In genomic region chr5:122392227-122393004, GRCm38 (mm10) we compare ENCODE assay signal across 8 mouse cellular contexts. TPM values are rescaled to one million over a fixed set of nuclear protein-coding genes. Genes with fewer than 3 reads are reported as not detected.
DNase-seq lines count a peak whose midpoint lies in the region; ATAC-seq and TF ChIP-seq lines count a peak whose summit lies in the region.

No protein-coding gene starts in this region.

- no peak for TF ChIP-seq CTCF in liver, adult 2 months (IDR thresholded peaks at IDR 0.05; ENCODE audit: low read depth, low read length)
- peak; percentile 9; the same call in 1 of the 2 replicates for TF ChIP-seq CTCF in stomach, postnatal 0 days (IDR thresholded peaks at IDR 0.05; ENCODE audit: low read depth)

- peak overlapping the region; percentile 69 for H3K4me2 ChIP-seq in forebrain, embryonic 16.5 days (ENCODE audit: low read length)
- H3K4me2 ChIP-seq in kidney, embryonic 16.5 days (replicated peaks; ENCODE audit: low read depth, low read length): peak overlapping the region; percentile 91
- peak overlapping the region; percentile 65 for H3K4me2 ChIP-seq in stomach, postnatal 0 days (replicated peaks; ENCODE audit: low read depth)

- peak overlapping the region; percentile 87 for H3K9ac ChIP-seq in liver, adult 2 months (ENCODE audit: low read depth, low read length)
- H3K9ac ChIP-seq in forebrain, embryonic 16.5 days (replicated peaks; ENCODE audit: low read depth, low read length): peak overlapping the region; percentile 70
- H3K9ac ChIP-seq in kidney, embryonic 16.5 days (replicated peaks; ENCODE audit: low read length): peak overlapping the region; percentile 90
- H3K9ac ChIP-seq in stomach, postnatal 0 days (ENCODE audit: low read length): peak overlapping the region; percentile 93

- ATAC-seq in activated CD4-positive, CD25-positive, alpha-beta regulatory T cell, adult 4 months: peak; percentile 9
- ATAC-seq in forebrain, embryonic 16.5 days: peak; percentile 34
- peak; percentile 39; the same call in 1 of the 2 replicates for ATAC-seq in kidney, embryonic 16.5 days (ENCODE audit: low FRiP score, low TSS enrichment)
- peak; percentile 61 for ATAC-seq in stomach, postnatal 0 days (ENCODE audit: low FRiP score, low TSS enrichment)

- H3K4me1 ChIP-seq in liver, adult 2 months (ENCODE audit: control insufficient read depth, insufficient read depth, low read length): peaks cover 5% of the 10 kb centered on the region; the same call in 1 of the 2 replicates
- H3K4me1 ChIP-seq in forebrain, embryonic 16.5 days (replicated peaks; ENCODE audit: control insufficient read depth, insufficient read depth, low read length): peaks cover 10% of the 10 kb centered on the region
- H3K4me1 ChIP-seq in kidney, embryonic 16.5 days (ENCODE audit: insufficient read depth, low read length): peaks cover 7% of the 10 kb centered on the region
- H3K4me1 ChIP-seq in midbrain, embryonic 10.5 days: peaks cover 13% of the 10 kb centered on the region
- H3K4me1 ChIP-seq in stomach, postnatal 0 days (replicated peaks; ENCODE audit: control insufficient read depth, insufficient read depth): peaks cover 3% of the 10 kb centered on the region; the same call in 1 of the 2 replicates

- peak overlapping the region; percentile 89 for H3K4me3 ChIP-seq in liver, adult 2 months (ENCODE audit: insufficient read depth, low read depth, low read length)
- peak overlapping the region; percentile 53 for H3K4me3 ChIP-seq in forebrain, embryonic 16.5 days (replicated peaks; ENCODE audit: low read length)
- peak overlapping the region; percentile 95 for H3K4me3 ChIP-seq in kidney, embryonic 16.5 days (ENCODE audit: low read length)
- peak overlapping the region; percentile 91 for H3K4me3 ChIP-seq in midbrain, embryonic 10.5 days
- peak overlapping the region; percentile 85 for H3K4me3 ChIP-seq in stomach, postnatal 0 days (ENCODE audit: low read depth, low read length)

- intact Hi-C loops in left cerebral cortex, postnatal 36 days (cut with DNase I): no loop called here

- no peak for TF ChIP-seq EP300 in stomach, postnatal 0 days (optimal IDR thresholded peaks at IDR 0.05)

- no peak for TF ChIP-seq POLR2A in liver, adult 2 months (IDR thresholded peaks at IDR 0.05; ENCODE audit: extremely low read depth, insufficient read depth, low read length)

- DNase-seq in liver, adult 2 months (ENCODE audit: extremely low read depth, low read depth, low spot score): peak; percentile 37
- no peak for DNase-seq in liver
- DNase-seq in midbrain, embryonic 10.5 days (ENCODE audit: low spot score): peak; percentile 31
- DNase-seq in stomach, postnatal 0 days (ENCODE audit: low spot score): no peak
- no peak for DNase-seq in left cerebral cortex, postnatal 36 days (ENCODE audit: low spot score in 2 of 2)

- H3K27ac ChIP-seq in liver, adult 2 months (replicated peaks; ENCODE audit: insufficient read depth, low read depth, low read length): peak overlapping the region; percentile 66
- H3K27ac ChIP-seq in forebrain, embryonic 16.5 days (ENCODE audit: low read length): no peak overlapping the region
- H3K27ac ChIP-seq in kidney, embryonic 16.5 days (ENCODE audit: low read length): peak overlapping the region; percentile 61
- peak overlapping the region; percentile 85 for H3K27ac ChIP-seq in midbrain, embryonic 10.5 days (replicated peaks)
- H3K27ac ChIP-seq in stomach, postnatal 0 days (replicated peaks): peak overlapping the region; percentile 84

- no peaks in the 10 kb centered on the region; the same call in 1 of the 2 replicates for H3K36me3 ChIP-seq in liver, adult 2 months (ENCODE audit: control insufficient read depth, insufficient read depth, low read length)
- H3K36me3 ChIP-seq in forebrain, embryonic 16.5 days (ENCODE audit: control insufficient read depth, insufficient read depth): peaks cover 5% of the 10 kb centered on the region; the same call in 1 of the 2 replicates
- H3K36me3 ChIP-seq in kidney, embryonic 16.5 days (ENCODE audit: insufficient read depth, low read length): peaks cover 10% of the 10 kb centered on the region
- H3K36me3 ChIP-seq in midbrain, embryonic 10.5 days: peaks cover 20% of the 10 kb centered on the region
- H3K36me3 ChIP-seq in stomach, postnatal 0 days (ENCODE audit: control insufficient read depth, insufficient read depth, low read length): peaks cover under 1% of the 10 kb centered on the region

- no peaks in the 10 kb centered on the region for H3K27me3 ChIP-seq in liver, adult 2 months (ENCODE audit: control insufficient read depth, insufficient read depth, low read length)
- no peaks in the 10 kb centered on the region for H3K27me3 ChIP-seq in forebrain, embryonic 16.5 days (replicated peaks; ENCODE audit: control insufficient read depth, insufficient read depth, low read length)
- no peaks in the 10 kb centered on the region for H3K27me3 ChIP-seq in kidney, embryonic 16.5 days (ENCODE audit: insufficient read depth, low read length)
- no peaks in the 10 kb centered on the region for H3K27me3 ChIP-seq in midbrain, embryonic 10.5 days (ENCODE audit: low read depth, poor library complexity, severe bottlenecking)
- H3K27me3 ChIP-seq in stomach, postnatal 0 days (ENCODE audit: control insufficient read depth, insufficient read depth, low read length): no peaks in the 10 kb centered on the region

- 7% methylated on average over 19 of the region's 19 CpGs for WGBS in liver, adult 2 months
- 17% methylated on average over 19 of the region's 19 CpGs for WGBS in forebrain, embryonic 16.5 days
- 14% methylated on average over 19 of the region's 19 CpGs for WGBS in kidney, embryonic 16.5 days
- 18% methylated on average over 19 of the region's 19 CpGs for WGBS in midbrain, embryonic 10.5 days
- 10% methylated on average over 19 of the region's 19 CpGs for WGBS in stomach, postnatal 0 days

- peaks cover 11% of the 10 kb centered on the region; the same call in 1 of the 2 replicates for H3K79me2 ChIP-seq in liver, adult 2 months (ENCODE audit: control insufficient read depth, insufficient read depth, low read length)

- no peaks in the 10 kb centered on the region for H3K9me3 ChIP-seq in forebrain, embryonic 16.5 days (ENCODE audit: control insufficient read depth, low read length)
- H3K9me3 ChIP-seq in kidney, embryonic 16.5 days (ENCODE audit: low read length): no peaks in the 10 kb centered on the region
- no peaks in the 10 kb centered on the region for H3K9me3 ChIP-seq in midbrain, embryonic 10.5 days (replicated peaks)
- H3K9me3 ChIP-seq in stomach, postnatal 0 days (ENCODE audit: control insufficient read depth, low read length): no peaks in the 10 kb centered on the region

RNA-seq across cellular contexts. Expression of gene Arpc3, which starts 0.7 kb away (rescaled TPM):
- 93.6 and 119 TPM in 2 replicates for total RNA-seq in liver, adult 2 months (2014; rRNA removed)
- 93.9 and 121 TPM in 2 replicates for polyA plus RNA-seq in liver, adult 2 months (2012; rRNA removed)
- polyA plus RNA-seq in activated CD4-positive, CD25-positive, alpha-beta regulatory T cell, adult 4 months (2017; shearing (Covaris generic)): 100 to 1,000 TPM; 443 to 614 TPM
- 161 and 219 TPM in 2 replicates for polyA plus RNA-seq in forebrain, embryonic 16.5 days (2015; fragmentation: Nextera tagmentation; extraction: Ambion mirVana)
- polyA plus RNA-seq in kidney, embryonic 16.5 days (2015; fragmentation: Nextera tagmentation; extraction: Ambion mirVana): 140 and 154 TPM in 2 replicates
- 88.6 and 103 TPM in 2 replicates for polyA plus RNA-seq in midbrain, embryonic 10.5 days (2016; fragmentation: Nextera tagmentation; extraction: Ambion mirVana)
- polyA plus RNA-seq in stomach, postnatal 0 days (2015; fragmentation: Nextera tagmentation; extraction: Ambion mirVana): 147 TPM in 2 replicates
- total RNA-seq in left cerebral cortex, postnatal 36 days (2021): 100 to 1,000 TPM; 211 to 225 TPM

RNA-seq across cellular contexts. Expression of gene Fam216a, which starts 20.3 kb away (rescaled TPM):
- total RNA-seq in liver, adult 2 months (2014; rRNA removed): 3.4 and 4.2 TPM in 2 replicates
- 2.8 and 3.4 TPM in 2 replicates for polyA plus RNA-seq in liver, adult 2 months (2012; rRNA removed)
- 1 to 10 TPM; 9.3 to 9.9 TPM for polyA plus RNA-seq in activated CD4-positive, CD25-positive, alpha-beta regulatory T cell, adult 4 months (2017; shearing (Covaris generic))
- polyA plus RNA-seq in forebrain, embryonic 16.5 days (2015; fragmentation: Nextera tagmentation; extraction: Ambion mirVana): 122 and 124 TPM in 2 replicates
- 60.1 and 66.0 TPM in 2 replicates for polyA plus RNA-seq in kidney, embryonic 16.5 days (2015; fragmentation: Nextera tagmentation; extraction: Ambion mirVana)
- 85.5 and 98.8 TPM in 2 replicates for polyA plus RNA-seq in midbrain, embryonic 10.5 days (2016; fragmentation: Nextera tagmentation; extraction: Ambion mirVana)
- polyA plus RNA-seq in stomach, postnatal 0 days (2015; fragmentation: Nextera tagmentation; extraction: Ambion mirVana): 23.8 and 26.0 TPM in 2 replicates
- total RNA-seq in left cerebral cortex, postnatal 36 days (2021): 10 to 100 TPM; 69.7 to 73.1 TPM

RNA-seq across cellular contexts. Expression of gene Gpn3, which starts 20.7 kb away (rescaled TPM):
- 14.1 and 18.4 TPM in 2 replicates for total RNA-seq in liver, adult 2 months (2014; rRNA removed)
- 23.5 and 24.6 TPM in 2 replicates for polyA plus RNA-seq in liver, adult 2 months (2012; rRNA removed)
- 10 to 100 TPM; 46.7 to 63.3 TPM for polyA plus RNA-seq in activated CD4-positive, CD25-positive, alpha-beta regulatory T cell, adult 4 months (2017; shearing (Covaris generic))
- 50.0 and 57.0 TPM in 2 replicates for polyA plus RNA-seq in forebrain, embryonic 16.5 days (2015; fragmentation: Nextera tagmentation; extraction: Ambion mirVana)
- polyA plus RNA-seq in kidney, embryonic 16.5 days (2015; fragmentation: Nextera tagmentation; extraction: Ambion mirVana): 72.8 and 78.0 TPM in 2 replicates
- 76.9 and 82.9 TPM in 2 replicates for polyA plus RNA-seq in midbrain, embryonic 10.5 days (2016; fragmentation: Nextera tagmentation; extraction: Ambion mirVana)
- polyA plus RNA-seq in stomach, postnatal 0 days (2015; fragmentation: Nextera tagmentation; extraction: Ambion mirVana): 40.5 and 41.5 TPM in 2 replicates
- 10 to 100 TPM; 24.4 to 25.7 TPM for total RNA-seq in left cerebral cortex, postnatal 36 days (2021)

RNA-seq across cellular contexts. Expression of gene Anapc7, which starts 29.1 kb away (rescaled TPM):
- total RNA-seq in liver, adult 2 months (2014; rRNA removed): 12.1 and 12.6 TPM in 2 replicates
- 12.9 and 14.4 TPM in 2 replicates for polyA plus RNA-seq in liver, adult 2 months (2012; rRNA removed)
- polyA plus RNA-seq in activated CD4-positive, CD25-positive, alpha-beta regulatory T cell, adult 4 months (2017; shearing (Covaris generic)): 10 to 100 TPM; 13.4 to 23.7 TPM
- 52.2 and 52.5 TPM in 2 replicates for polyA plus RNA-seq in forebrain, embryonic 16.5 days (2015; fragmentation: Nextera tagmentation; extraction: Ambion mirVana)
- polyA plus RNA-seq in kidney, embryonic 16.5 days (2015; fragmentation: Nextera tagmentation; extraction: Ambion mirVana): 56.5 and 56.8 TPM in 2 replicates
- 53.9 and 57.7 TPM in 2 replicates for polyA plus RNA-seq in midbrain, embryonic 10.5 days (2016; fragmentation: Nextera tagmentation; extraction: Ambion mirVana)
- 20.7 and 21.7 TPM in 2 replicates for polyA plus RNA-seq in stomach, postnatal 0 days (2015; fragmentation: Nextera tagmentation; extraction: Ambion mirVana)
- 10 to 100 TPM; 31.5 to 34.0 TPM for total RNA-seq in left cerebral cortex, postnatal 36 days (2021)

RNA-seq across cellular contexts. Expression of gene Vps29, which starts 38.2 kb away (rescaled TPM):
- total RNA-seq in liver, adult 2 months (2014; rRNA removed): 52.8 and 58.8 TPM in 2 replicates
- polyA plus RNA-seq in liver, adult 2 months (2012; rRNA removed): 24.9 and 27.9 TPM in 2 replicates
- 100 to 1,000 TPM; 248 to 259 TPM for polyA plus RNA-seq in activated CD4-positive, CD25-positive, alpha-beta regulatory T cell, adult 4 months (2017; shearing (Covaris generic))
- polyA plus RNA-seq in forebrain, embryonic 16.5 days (2015; fragmentation: Nextera tagmentation; extraction: Ambion mirVana): 264 and 288 TPM in 2 replicates
- polyA plus RNA-seq in kidney, embryonic 16.5 days (2015; fragmentation: Nextera tagmentation; extraction: Ambion mirVana): 220 and 234 TPM in 2 replicates
- polyA plus RNA-seq in midbrain, embryonic 10.5 days (2016; fragmentation: Nextera tagmentation; extraction: Ambion mirVana): 218 and 220 TPM in 2 replicates
- 187 and 191 TPM in 2 replicates for polyA plus RNA-seq in stomach, postnatal 0 days (2015; fragmentation: Nextera tagmentation; extraction: Ambion mirVana)
- 100 to 1,000 TPM; 185 to 191 TPM for total RNA-seq in left cerebral cortex, postnatal 36 days (2021)

Comparison
In these comparisons a context has a peak if more than half of its experiments do, and no peak if none do; other contexts are left out.
1. DNase-seq: peak in liver, adult 2 months (single experiment) and midbrain, embryonic 10.5 days (single experiment); none in liver (single experiment), stomach, postnatal 0 days (single experiment) and left cerebral cortex, postnatal 36 days (0 of 2).
2. ATAC-seq: peak in every context shown above with its lines; median percentile 61 in stomach, postnatal 0 days; 39 in kidney, embryonic 16.5 days; 34 in forebrain, embryonic 16.5 days; 9 in activated CD4-positive, CD25-positive, alpha-beta regulatory T cell, adult 4 months.
3. Peak in every context shown above with its lines, with median percentiles within 50 percentile points of each other: H3K4me3 ChIP-seq, H3K9ac ChIP-seq and H3K4me2 ChIP-seq.